Mouse (Mus musculus) activated CD4-positive, CD25-positive, alpha-beta regulatory T cell, adult 4 months (primary cell): Measurements from ENCODE around the gene Mmp2. TPM values are rescaled to one million over a fixed set of nuclear protein-coding genes. Genes with fewer than 3 reads are reported as not detected.
"Not testable (repeated sequence)": the region's sequence is repeated elsewhere in the genome, so short reads cannot be mapped to it uniquely, and the experiment has no call there.

Experiments
- ATAC-seq: one replicate; pipeline ENCODE4 v1.8.0; 2017
- polyA plus RNA-seq, 2 experiments: library from polyadenylated mRNA; unstranded; fragments of 100-300 nt; shearing (Covaris generic); gene quantifications; one replicate each; pipeline ENCODE4 v1.2.1; 2017

The Mmp2 gene
- polyA plus RNA-seq, 2 experiments from 2014 or later = 0.19 TPM; not detected in 1

DNA sequence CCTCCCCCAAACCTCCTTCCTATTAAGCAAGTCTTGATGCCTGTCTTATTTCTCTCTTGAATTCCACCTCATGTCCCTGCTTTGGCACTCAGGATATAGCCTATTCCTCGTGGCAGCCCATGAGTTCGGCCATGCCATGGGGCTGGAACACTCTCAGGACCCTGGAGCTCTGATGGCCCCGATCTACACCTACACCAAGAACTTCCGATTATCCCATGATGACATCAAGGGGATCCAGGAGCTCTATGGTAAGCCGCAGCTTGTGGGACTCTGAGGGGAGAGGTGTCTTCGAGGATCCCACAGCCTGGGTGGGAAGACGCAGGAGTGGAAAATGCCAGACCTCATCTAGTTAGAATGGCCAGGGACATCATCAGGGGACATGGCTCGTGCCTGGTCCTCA, 12.1 kb downstream of the Mmp2 start:
- ATAC-seq = no peak

DNA sequence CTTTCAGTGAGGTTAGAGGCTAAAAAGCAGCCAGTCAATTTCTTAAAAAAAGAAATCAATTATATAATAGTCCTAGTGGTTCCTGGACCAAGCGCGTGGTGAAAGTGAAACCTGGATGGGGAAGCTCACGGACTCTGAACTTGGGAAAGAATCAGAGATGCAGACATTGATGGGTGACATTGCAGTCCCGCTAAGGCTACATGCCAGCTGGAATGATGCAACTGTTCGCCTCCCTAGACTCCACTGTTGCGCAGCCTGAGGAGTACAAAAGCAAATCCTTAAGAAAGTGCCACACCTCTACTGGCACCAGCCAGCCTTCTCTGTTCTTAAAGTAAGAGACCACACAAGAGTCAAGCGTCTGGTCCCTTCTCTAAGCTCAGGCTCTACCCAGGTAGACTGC, 12.8 kb downstream of the Mmp2 start:
- no peak for ATAC-seq

DNA sequence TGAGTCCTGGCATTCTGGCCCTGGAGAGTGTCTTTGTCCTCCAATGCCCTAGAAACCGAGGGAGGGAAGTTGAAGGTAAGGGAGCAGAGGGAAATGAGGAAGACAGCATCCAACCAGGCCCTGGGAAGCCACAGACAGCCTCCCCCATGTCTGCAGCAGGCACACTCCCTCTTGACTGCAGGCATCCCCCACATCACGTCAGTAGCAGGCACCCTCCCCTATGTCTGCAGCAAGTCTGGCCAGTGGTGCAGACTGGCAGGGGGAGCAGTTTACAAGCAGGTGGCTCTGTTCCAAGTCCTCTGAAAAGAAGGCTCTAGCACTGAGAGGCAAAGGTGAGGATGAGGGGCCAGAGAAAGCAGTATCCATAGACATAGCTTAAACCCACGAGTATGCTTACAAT, 19.6 kb downstream of the Mmp2 start:
- no peak for ATAC-seq

DNA sequence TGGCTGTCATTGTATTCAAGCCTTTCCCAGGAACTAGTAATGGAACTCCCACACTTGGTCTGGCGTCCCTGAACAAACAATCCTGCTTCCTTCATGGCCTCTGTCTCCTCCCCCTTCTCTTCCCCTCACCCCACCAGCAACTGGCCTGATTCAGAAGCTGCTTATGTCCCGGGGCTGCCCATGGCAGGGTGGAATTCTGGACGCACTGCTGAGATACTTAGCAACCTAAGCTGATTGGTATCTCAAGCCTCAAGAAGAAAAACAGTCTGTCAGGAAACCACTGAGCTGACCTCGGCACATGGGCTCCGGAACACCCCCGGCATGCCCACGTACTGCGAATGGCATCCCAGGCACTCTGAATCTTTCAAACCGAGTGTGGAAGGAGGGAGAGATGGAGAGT, 20.2 kb downstream of the Mmp2 start:
- ATAC-seq = no peak

DNA sequence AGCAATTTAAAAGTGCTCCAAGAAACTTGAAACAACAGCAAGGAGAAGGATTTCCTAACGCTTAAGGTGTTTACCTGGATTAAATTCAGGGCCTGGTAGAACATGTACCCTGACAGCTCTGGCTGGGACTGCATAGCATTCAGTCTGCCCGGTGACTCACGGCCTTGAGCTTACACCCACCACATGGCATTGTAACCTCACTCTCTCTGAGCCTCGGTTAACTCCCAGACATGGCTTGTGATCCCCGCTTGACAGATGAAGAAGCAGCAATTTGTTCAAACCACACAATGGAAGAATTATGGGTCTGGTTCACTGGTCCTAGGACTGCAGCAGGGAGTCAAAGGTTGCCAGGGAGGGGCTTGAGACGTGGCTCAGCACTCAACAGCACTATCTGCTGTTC, 22.2 kb downstream of the Mmp2 start:
- no peak for ATAC-seq

DNA sequence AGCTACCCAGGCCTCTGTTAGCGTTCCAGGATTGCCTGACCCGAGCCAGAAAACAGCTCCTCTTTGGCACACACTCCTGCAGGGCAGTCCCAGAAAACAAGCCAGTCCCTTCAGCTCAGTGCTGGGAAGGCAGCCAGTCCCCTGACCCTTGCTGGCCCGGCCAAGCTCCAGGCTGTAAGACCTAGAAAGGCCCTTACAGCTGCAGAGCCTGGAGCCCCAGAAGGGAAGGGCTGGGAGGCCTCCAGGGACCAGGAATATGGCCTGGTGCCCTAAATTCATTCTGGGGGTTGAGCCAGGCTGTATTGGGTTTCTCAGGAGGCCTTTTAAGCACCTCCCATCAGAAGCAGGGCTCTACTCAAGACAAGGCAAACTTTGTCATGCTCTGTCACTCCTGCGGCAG, 23.1 kb downstream of the Mmp2 start:
- ATAC-seq = no peak

DNA sequence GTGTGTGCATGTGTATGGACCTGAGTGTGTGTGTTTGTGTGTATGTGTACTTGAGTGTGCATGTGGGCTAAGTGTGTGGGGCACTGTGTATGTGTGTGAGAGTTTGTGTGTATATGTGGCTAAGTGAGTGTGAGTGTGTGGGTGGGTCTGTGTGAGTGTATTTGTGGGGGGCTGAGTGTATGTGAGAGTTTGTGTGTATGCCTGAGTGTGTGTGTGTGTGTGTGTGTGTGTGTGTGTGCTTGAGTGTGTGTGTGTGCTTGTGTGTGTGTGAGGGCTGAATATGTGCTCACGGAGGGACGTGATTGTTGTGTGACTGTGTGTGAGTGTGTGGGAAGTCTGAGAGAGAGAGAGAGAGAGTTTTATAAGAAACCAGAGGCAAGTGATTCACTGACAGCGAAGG, 24.3 kb downstream of the Mmp2 start:
- ATAC-seq = no peak

DNA sequence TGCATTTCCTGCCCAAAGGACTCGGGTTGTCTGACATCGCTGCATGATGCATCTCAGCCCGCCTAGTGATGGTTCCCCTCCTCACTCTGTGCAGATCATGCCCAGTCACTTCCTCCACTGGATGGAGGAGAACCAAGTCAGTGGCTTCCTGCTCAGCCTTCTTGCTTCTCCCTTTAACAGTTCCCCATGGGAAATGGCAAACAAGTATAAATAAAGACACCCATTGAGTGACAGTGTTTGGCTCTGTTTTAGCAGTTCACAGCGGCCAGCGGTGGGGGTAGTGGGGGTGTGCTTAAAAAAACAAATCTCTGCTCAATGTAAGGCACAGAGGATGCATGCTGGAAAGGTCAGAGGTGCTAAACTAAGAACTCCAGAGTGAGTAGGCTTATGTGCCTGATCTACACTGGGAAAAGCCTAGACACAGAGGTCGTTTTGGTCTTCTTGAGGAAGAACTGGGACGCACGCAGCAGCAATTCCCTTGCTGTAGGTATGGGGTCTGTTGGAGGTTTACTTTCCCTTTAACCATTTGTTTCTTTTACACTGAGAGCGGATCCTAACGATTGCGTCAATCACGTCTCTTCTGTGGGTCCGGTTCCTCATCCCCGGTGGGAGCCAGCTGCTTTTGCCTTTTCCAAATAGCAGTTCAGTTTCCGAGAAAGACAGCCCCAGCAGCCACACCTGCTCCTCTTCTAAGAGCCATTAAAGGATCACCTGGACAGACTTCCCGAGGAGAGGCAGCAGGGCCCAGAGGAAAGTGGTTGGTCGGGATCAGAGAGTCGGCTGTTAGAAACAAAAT, 26.3 kb downstream of the Mmp2 start:
- ATAC-seq = no peak

DNA sequence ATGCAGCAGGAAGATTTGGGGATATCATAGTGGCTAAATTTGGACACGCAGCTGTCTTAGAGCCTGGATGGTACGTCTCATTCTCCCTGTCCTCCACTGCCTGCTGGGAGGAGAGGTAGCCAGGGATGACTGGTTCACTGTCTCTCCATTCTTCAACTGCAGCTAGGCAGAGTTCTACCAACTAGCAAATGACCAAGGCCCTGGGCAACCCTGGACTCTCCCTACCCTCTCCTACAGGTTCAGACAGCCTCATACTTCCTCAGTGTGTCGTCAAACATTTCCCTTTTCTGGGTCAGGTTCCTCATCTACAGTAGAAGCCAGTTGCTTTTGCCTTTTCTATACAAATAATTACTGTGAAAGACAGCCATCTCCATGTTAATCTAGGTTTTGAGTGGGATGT, 27.6 kb downstream of the Mmp2 start:
- no peak for ATAC-seq

DNA sequence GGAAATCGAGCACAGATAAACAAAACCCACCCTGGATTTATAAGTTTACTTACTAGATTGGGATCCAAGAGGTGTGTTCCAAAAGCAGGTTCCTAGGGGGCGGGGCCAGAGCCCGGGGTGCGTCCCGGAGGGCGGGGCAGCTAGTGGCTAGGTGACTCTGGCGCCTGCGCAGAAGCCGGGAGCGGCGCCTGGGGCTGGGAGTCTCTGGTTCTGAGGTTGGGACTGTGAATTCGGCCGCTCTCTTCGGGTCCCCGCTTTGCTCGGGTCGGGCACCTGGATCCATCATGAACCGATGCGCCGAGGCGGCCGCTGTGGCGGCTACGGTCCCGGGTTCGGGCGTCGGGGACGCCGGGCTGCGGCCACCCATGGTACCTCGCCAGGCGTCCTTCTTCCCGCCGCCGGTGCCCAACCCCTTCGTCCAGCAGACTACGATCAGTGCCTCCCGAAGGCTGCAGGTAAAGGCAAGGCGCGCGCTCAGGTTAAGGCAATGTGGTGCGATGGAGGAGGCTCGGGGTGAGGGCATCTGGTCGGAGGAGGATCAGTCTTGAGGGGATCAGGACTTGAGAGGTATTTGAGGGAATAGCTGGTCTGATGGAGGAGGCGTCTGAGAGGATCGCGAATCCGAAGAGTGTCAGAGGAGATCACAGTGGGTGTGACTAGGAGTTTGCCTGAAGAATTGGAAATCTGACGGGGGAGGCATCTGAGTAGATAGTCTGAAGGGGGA, 28.2 kb downstream of the Mmp2 start, which contains the start of gene Lpcat2:
Lpcat2 (plus strand) TSS at position 169 of the 724 bp plus-strand sequence.
- ATAC-seq = no peak

DNA sequence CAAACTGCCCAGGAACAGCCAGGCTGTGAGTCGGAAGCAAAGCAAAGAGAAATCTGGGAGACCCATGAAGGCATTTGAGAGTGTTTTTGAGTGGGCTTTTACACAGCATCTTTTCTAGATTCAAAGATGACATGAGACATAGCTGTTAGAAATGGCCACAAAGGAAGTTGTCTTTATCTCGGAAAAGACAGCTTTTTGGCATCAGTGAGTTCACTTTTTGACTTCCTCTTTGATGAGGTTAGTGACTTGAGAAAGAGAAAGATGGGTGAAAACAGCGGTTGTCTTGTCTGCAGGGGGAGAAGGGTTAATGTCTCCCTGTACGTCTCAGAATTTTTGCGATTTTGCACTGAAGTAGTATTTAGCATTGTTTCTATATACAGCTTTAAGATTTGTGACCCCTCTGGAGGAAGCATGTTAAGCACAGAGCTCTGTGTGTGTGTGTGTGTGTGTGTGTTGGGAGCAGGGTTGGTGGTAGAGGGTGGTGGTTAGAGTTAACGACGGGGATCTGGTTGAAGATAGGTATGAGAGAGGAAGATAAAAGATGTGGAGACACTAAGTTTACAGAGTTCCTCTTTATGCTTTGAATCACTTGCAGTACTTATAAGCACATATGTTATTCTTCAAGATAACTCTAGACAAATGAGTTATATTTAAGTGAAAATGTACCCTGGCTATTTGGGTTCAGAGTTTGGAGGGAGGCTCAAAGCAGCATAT, 29.3 kb downstream of the Mmp2 start:
- no peak for ATAC-seq

DNA sequence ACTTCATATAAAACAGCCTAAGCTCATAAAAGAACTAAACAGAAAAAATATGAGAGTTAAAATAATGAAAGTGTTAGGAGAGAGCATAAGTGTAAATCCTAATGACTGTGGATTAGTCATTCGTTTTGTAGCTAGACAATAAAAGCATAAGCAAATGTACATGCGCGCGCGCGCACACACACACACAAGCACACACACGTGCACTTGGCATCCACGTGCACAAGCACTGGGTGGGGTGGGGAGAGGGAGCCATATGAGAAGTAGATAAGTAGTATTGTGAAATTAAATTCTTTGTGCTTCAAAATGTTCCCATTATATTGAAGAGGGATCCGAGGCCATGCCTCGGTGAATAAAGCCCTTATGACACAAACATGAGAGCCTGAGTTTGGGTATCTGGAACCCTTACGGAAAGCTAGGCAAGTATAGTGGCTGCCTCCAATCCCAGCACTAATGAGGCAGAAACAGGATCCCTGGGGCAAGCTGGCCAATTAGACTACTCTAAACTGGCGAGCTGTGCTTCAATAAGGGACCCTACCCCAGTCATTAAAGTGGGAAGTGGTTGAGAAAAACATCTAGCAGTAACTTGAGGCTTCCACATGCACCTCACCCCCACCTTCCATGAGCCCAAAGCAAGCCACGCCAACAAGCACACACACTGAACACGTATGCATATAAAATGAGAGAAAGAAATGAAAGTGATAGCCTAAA, 31.5 kb downstream of the Mmp2 start:
- no peak for ATAC-seq

DNA sequence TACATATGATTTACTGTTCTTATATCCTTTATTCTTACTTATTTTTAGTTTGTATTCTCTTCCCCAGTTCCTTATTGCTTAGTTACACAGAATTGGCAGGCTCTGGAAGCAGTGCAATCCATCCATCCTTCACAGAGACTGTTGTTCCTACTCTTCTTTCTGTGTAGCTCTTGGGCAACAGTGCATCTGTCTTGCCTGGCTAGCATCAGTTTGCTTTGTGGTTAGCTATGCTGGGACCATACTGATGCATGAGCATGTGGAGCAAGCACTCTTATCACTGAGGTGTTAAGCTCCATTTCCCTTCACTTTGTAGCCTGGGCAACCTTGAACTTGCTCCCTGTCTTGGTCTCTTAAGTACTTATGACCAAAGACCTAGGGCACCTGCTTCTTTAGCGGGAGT, 34.9 kb downstream of the Mmp2 start:
- no peak for ATAC-seq

DNA sequence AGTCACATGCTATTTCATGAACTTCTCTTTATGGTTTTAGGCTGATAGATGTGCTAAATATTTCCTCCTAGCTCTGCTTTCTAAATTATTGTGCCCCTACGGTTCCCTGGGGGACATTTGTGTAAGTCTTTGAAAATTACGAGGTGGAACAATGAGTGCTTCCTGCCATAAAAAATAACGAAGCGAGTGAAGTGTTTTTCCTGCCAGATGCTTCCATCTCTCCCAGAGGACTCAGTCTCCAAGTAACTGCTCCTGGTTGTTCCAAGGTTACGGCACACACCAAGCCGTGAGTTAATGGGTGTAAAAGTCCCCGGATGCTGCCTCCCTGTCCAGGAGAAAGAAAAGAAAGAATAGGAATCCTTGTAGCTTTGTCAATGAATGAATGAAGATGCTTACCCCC, 43.2 kb downstream of the Mmp2 start:
- no peak for ATAC-seq

DNA sequence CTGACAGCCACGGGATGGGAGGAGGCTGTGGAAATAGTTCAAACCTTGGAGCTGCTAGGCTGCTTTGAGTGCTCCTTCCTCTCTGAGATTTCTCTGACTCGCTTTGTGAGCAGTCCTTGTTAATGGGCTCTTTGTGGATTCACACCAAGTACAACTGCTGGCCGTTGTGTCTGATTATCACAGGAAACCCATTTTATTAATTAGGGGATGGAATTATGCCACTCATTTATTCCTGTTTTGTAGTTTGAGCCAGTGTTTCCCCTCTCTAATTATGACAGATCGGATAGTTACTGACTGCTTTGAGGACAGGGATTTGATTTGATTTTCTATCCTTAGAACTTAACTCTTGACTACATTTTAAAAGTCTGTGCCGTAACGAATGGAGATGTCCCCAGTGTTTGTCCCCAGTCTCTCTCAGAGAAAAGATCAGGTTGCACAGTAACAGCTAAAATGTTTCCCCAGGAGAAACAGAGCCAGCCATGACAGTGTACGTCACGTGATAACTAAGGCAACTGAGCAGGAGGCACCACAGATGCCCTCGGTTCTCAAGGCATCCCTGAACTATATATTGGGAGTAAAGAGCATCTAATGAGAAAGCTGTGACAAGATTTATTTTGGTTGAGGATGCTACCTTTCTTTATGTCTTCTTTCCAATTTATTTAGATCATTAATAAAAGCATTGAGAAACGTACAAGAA, 45.1 kb downstream of the Mmp2 start:
- ATAC-seq = no peak

DNA sequence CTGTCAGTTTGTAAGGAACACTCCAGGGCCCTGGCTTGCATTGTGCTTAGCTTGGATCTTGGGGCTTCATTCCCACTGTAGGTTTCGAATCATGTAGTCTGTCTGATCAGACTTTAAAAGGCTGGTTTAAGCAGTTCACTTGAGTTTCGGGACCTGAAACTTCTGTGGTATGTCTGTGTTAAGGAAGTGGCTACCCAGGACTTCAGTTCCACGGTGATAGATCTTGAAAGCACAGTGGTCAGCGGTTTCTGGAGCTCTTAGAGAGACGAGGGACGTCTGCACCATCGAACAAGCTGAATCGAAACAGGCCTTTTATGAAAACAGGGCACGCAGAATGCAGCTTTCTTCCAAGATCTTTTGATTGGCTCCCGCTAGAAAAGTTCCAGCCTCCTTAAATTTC, 48.7 kb downstream of the Mmp2 start:
- ATAC-seq = no peak

DNA sequence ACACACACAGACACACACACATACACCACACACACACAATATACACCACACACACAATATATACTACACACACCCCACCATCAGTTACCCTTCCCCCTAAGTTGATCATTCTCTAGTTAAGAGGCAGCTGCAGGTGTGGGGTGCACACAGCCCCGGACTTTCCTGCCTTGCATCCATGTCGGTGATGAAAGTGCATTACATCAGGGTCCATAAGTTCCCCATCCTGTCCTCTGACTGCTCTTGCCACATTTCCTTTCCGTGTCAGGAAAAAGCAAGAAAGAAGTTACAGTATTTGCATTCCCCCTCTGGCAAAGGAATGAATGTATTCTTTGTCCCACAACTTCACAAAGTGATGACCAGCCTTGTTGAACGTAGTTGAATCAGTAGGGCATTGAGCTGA, 54.2 kb downstream of the Mmp2 start:
- no peak for ATAC-seq

DNA sequence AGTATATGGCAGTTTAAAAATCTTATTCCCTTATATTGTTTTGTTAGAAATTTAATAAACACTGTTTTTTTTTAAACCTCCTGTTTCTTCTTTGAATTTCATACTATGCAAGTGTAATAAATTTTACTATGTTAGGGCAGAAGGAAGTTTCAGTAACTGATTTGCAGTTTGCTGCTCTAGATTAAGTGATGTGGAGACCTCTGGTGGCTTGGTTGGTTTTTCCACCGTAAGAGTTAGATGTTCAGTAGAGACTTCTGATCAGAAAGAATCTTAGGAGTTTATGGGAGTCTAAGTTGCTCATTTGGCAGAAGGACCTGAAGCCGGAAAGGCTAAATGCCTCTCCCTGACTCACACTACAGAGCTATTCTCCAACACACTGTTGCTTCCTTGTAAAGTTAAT, 56.7 kb downstream of the Mmp2 start:
- ATAC-seq = no peak

DNA sequence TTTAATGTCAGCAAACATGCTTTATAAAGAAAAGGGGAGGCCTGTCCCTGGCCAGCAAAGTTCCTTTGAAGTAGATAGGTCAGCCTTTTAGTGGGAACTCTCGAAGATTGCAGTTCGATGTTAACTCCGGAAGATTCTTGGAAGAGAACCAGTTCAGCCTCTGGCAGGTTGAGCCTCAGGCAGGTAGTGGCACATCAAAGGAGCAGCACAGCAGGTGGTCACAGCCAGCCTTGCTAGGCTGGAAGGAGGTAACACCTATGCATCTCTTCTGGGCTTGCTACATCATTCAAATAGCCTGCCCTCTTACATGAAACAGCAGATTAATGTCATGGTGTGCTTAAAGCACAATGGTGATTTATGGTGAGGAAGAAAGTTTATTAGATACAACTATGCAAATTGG, 65.1 kb downstream of the Mmp2 start:
- ATAC-seq = not testable (repeated sequence)

DNA sequence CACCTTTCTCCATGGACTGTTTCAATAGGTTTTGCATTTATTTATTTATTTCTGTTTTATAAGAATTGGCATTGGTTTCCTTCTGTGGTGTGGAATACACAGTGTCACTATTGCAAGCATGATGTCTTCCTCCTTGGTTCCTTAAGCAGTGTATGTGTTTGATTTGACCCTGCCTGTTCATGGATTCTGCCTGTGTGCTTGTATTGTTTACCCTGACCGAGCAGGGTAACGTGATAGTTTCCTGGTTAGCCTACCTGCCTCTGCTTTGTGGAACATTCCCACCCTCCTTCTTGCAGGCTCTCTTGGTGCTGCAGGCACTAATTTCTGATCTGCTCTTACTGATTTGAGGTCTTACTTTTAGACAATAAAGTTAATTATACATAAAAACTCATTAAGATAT, 66.8 kb downstream of the Mmp2 start:
- ATAC-seq = no peak

DNA sequence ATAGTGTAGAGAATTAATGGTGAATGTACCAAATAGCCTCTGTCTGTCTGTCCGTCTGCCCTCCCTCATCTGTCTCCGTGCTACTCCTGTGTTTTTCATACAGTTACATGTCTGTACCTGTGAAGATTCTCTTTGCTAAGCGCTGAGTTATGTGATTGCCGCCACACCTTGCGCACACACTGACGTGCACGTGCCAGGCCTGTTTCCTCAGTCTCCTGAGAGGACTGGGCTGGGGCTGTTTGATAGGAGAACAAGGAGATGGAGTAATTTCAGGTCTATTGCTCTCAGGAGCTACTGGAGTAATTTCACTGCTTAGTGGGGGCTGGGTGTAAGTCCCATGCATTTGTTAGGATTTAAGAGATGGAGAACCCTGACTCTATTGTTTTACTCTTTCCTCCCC, 68.0 kb downstream of the Mmp2 start:
- ATAC-seq = no peak

DNA sequence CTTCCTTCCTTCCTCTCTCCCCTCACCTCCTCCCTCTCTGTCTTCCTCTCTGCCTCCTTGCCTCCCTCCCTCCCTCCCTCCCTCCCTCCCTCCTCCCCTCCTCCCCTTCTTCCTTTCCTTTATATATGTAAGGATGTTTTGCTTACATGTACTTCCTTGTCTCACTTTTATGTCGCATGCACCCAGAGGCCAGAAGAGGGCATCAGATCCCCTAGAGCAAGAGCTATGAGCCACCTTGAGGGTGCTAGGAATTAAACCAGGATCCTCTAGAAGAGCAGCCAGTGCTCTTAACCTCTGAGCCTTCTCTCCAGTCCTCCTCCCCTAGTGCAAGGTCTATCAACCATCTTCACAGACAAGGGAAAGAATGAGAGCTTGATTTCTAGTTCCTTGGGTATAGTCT, 69.0 kb downstream of the Mmp2 start:
- ATAC-seq = no peak
